Mouse (Mus musculus) stomach, embryonic 16.5 days (tissue): ENCODE measurements around the gene Olfr805. TPM values are rescaled to one million over a fixed set of nuclear protein-coding genes. Genes with fewer than 3 reads are reported as not detected.

Experiments
- ATAC-seq: fragments of 200-750 bp; cut with Nextera tagmentation; 2 replicates; pipeline ENCODE4 v1.8.0; 2017; ENCODE audit warnings: moderate number of reproducible peaks, moderate TSS enrichment; ENCODE audit not compliant: insufficient read depth, low FRiP score
- H3K27ac ChIP-seq: fragments of 300-500 bp; sonication (generic); 2 replicates; pipeline ENCODE4 v1.5.1; 2014; ENCODE audit warnings: low read length
- H3K27me3 ChIP-seq: fragments of 300-500 bp; sonication (generic); 2 replicates; pipeline ENCODE4 v1.6.1; 2014; ENCODE audit warnings: low read length, control low read depth, mixed read lengths; ENCODE audit not compliant: control insufficient read depth, insufficient read depth
- H3K36me3 ChIP-seq: fragments of 300-500 bp; sonication (generic); 2 replicates; pipeline ENCODE4 v1.6.1; 2014; ENCODE audit warnings: low read length; ENCODE audit not compliant: control insufficient read depth, insufficient read depth
- H3K4me1 ChIP-seq: fragments of 300-500 bp; sonication (generic); 2 replicates; pipeline ENCODE4 v1.6.1; 2014; ENCODE audit warnings: low read length, control low read depth, mixed read lengths; ENCODE audit not compliant: control insufficient read depth, insufficient read depth
- H3K4me2 ChIP-seq: fragments of 300-500 bp; sonication (generic); 2 replicates; pipeline ENCODE4 v1.6.1; 2014; ENCODE audit warnings: low read depth, low read length, mixed read lengths
- H3K4me3 ChIP-seq: fragments of 300-500 bp; sonication (generic); replicated peaks from 2 replicates; pipeline ENCODE4 v1.5.1; 2014; ENCODE audit warnings: mild to moderate bottlenecking, low read length
- H3K9ac ChIP-seq: fragments of 300-500 bp; sonication (generic); 2 replicates; pipeline ENCODE4 v1.6.1; 2014; ENCODE audit warnings: low read length
- H3K9me3 ChIP-seq: fragments of 300-500 bp; sonication (generic); replicated peaks from 2 replicates; pipeline ENCODE4 v1.6.1; 2016; ENCODE audit warnings: low read length, control low read depth; ENCODE audit not compliant: control insufficient read depth
- WGBS: fragments of 180-500 bp; shearing (Covaris S2); extraction: QIAGEN DNeasy Blood & Tissue Kit; methylation state at CpG from one replicate; pipeline ENCODE4 v1.1.7; 2014; 5-methylcytosine and 5-hydroxymethylcytosine counted together
- polyA plus RNA-seq: library from polyadenylated mRNA; unstranded; fragments of >200 nt; fragmentation: Nextera tagmentation; extraction: Ambion mirVana; gene quantifications from 2 replicates; pipeline ENCODE4 v1.2.1, GENCODE M21; 2015

Gene Olfr805
- polyA plus RNA-seq: not detected in 2 replicates

GRCm38 (mm10) chr10:129729275-129729674 is at the start of gene Olfr805:
TSS of gene Olfr805 (minus strand) at chr10:129729375.
- Histone ChIP-seq H3K36me3 (no peaks in the 10 kb centered on the region), H3K9ac (no peak within 1 kb of the TSS), H3K9me3 (no peaks in the 10 kb centered on the region), H3K4me2 (no peak within 1 kb of the TSS), H3K4me1 (no peaks in the 10 kb centered on the region), H3K27me3 (no peaks in the 10 kb centered on the region), H3K27ac (no peak within 1 kb of the TSS), H3K4me3 (no peak within 1 kb of the TSS)
- no peak for ATAC-seq
- 94% methylated on average over 2 of the region's 2 CpGs for WGBS

DNA sequence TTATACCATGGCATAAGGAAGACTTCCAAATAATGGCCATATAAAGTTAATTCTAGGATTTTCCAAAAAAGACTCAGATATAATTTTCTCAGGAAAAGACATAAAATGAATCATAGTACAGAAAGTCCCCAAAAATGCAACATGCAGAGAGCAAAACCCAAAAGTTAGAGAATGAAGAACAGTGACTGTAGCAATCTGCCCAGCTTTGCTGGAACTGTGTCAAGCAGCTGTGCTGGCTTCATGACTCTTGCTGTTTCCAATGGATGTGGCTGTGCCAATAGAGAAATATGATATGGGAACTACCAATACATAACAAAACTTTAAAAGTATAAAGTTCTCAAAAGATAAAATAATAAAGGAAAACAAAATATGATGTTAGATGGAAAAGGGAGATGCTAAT is 48.9 kb upstream of the Olfr805 start:
- H3K9ac ChIP-seq: no peak overlapping the region
- H3K4me3 ChIP-seq: no peak overlapping the region
- H3K4me2 ChIP-seq: no peak overlapping the region
- H3K9me3 ChIP-seq: no peaks in the 10 kb centered on the region
- no peak for ATAC-seq
- no peaks in the 10 kb centered on the region for H3K36me3 ChIP-seq
- no peaks in the 10 kb centered on the region for H3K27me3 ChIP-seq
- H3K27ac ChIP-seq: no peak overlapping the region
- H3K4me1 ChIP-seq: no peaks in the 10 kb centered on the region

GRCm38 (mm10) chr10:129774338-129774737 is 45.2 kb upstream of the Olfr805 start, which contains the start of gene Olfr809:
TSS of gene Olfr809 (plus strand) at chr10:129774638.
- no peak within 1 kb of the TSS for H3K4me3 ChIP-seq
- H3K4me2 ChIP-seq: no peak within 1 kb of the TSS
- no peaks in the 10 kb centered on the region for H3K9me3 ChIP-seq
- H3K27me3 ChIP-seq: no peaks in the 10 kb centered on the region
- ATAC-seq: no peak
- H3K9ac ChIP-seq: no peak within 1 kb of the TSS
- H3K27ac ChIP-seq: no peak within 1 kb of the TSS
- H3K36me3 ChIP-seq: no peaks in the 10 kb centered on the region
- no peaks in the 10 kb centered on the region for H3K4me1 ChIP-seq

DNA sequence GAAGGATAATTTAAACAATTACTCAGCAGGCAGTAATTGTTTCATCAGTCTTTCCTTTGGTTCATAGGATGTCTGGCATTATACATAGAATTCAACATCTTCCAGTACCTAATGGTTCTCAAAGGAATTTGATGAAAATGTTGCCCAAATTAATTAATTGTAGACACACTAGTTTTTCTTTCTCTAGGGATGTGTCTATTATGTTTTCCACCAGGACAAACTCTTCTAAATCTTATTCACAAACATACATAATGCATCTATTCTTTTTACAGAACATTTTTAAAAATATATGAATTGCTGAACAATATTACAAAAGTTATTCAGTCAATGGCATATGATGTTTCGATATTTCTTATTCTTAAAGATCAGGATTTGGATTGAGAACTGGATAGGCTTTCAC is 36.0 kb upstream of the Olfr805 start, which contains the start of gene Olfr808:
Gene Olfr808, plus strand, starts transcription at position 301 of the 400 bp plus-strand sequence.
- Histone ChIP-seq H3K27me3 (no peaks in the 10 kb centered on the region), H3K4me2 (no peak within 1 kb of the TSS), H3K9me3 (no peaks in the 10 kb centered on the region), H3K9ac (no peak within 1 kb of the TSS), H3K4me1 (no peaks in the 10 kb centered on the region), H3K27ac (no peak within 1 kb of the TSS), H3K36me3 (no peaks in the 10 kb centered on the region), H3K4me3 (no peak within 1 kb of the TSS)
- WGBS: 92% methylated on average over 1 of the region's 1 CpGs
- no peak for ATAC-seq

DNA sequence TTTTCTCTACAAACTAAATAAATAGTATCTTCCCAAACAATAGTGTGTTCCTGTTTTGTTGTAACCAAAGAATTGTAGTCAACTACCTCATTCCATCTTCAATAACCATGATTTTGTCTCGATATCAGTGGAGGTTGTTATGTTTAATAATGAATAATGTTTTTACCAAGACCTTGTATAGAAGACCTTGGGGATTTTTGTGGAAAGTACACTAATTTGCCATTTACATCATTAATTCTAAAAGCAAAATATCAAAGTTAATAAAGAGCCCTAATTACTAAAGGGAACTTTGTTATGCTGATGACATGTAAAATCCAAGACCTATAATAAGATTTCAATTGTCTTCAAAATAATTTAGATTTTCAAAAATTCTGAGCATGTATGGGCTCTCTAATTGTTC is 28.5 kb upstream of the Olfr805 start, which contains the start of gene Olfr807:
Gene Olfr807, minus strand, starts transcription at position 101 of the 400 bp plus-strand sequence.
- no peak within 1 kb of the TSS for H3K27ac ChIP-seq
- H3K4me1 ChIP-seq: no peaks in the 10 kb centered on the region
- H3K36me3 ChIP-seq: no peaks in the 10 kb centered on the region
- no peaks in the 10 kb centered on the region for H3K9me3 ChIP-seq
- ATAC-seq: no peak
- WGBS: 92% methylated on average over 1 of the region's 1 CpGs
- H3K27me3 ChIP-seq: no peaks in the 10 kb centered on the region
- H3K4me3 ChIP-seq: no peak within 1 kb of the TSS
- no peak within 1 kb of the TSS for H3K4me2 ChIP-seq
- no peak within 1 kb of the TSS for H3K9ac ChIP-seq

DNA sequence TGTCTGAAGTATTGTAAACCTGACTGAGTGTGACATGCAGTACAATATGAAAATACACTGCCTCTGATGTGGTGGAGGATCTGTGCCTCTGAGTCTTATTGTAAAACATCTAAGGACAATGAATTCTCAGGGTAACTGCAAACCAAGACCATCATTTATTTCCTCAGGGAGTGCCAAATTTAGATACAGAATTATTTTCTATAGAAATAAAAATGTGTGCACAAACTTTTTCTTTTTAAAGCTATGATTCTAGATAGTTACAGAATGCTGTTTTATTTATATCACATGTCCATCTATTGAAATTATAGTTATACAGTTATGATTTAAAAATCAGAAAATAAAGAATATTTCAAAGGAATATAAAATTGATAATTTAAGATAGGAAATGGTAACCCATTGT is 12.6 kb upstream of the Olfr805 start, which contains the start of gene Olfr806:
Gene Olfr806, minus strand, starts transcription at position 101 of the 400 bp plus-strand sequence.
- Histone ChIP-seq H3K36me3 (no peaks in the 10 kb centered on the region), H3K9me3 (no peaks in the 10 kb centered on the region), H3K9ac (no peak within 1 kb of the TSS), H3K27ac (no peak within 1 kb of the TSS), H3K4me1 (no peaks in the 10 kb centered on the region), H3K27me3 (no peaks in the 10 kb centered on the region), H3K4me2 (no peak within 1 kb of the TSS), H3K4me3 (no peak within 1 kb of the TSS)
- ATAC-seq: no peak

DNA sequence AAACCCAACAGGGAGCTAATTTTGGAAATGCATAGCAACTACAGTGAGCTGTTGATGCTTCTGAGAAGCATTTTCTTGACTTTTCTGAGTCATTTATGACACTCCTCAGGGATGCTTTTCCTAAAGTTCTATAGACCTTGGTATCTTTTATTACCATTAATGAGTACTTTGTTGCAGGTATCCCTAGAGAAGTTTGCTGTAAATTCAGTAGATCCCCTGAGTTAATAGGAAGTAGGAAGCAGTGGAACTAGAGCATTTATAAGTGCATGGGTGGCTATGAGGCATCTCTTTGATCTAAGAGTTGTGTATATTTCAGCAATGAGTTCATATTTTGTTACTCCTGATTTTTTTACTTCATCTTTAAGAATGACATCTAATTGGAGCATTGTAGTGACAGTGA is 26.3 kb downstream of the Olfr805 start, which contains the start of gene Olfr804:
Gene Olfr804, plus strand, starts transcription at position 301 of the 400 bp plus-strand sequence.
- Histone ChIP-seq H3K27me3 (no peaks in the 10 kb centered on the region), H3K4me1 (no peaks in the 10 kb centered on the region)

DNA sequence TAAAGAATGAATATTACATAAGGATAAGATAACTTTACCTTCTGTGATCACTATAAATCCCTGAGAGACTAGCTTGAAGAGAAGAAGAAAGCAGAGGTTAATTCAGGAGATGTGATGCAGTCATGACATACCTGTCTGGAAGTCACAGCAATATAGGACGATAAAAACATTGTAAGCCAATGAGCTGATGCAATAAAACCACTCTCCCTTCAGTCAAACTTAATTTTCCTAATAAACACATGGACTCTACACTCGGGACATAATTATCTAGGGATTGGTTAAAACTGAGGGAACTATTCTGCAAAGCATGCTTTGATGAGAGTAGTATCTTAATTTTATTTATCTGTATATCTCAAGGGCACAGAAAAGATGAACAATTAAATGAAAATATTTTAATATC is 35.0 kb downstream of the Olfr805 start, which contains the start of gene Olfr803:
Gene Olfr803, minus strand, starts transcription at position 101 of the 400 bp plus-strand sequence.
- H3K27ac ChIP-seq: no peak within 1 kb of the TSS
- H3K4me2 ChIP-seq: no peak within 1 kb of the TSS
- 73% methylated on average over 2 of the region's 2 CpGs for whole genome bisulfite sequencing
- no peak within 1 kb of the TSS for H3K9ac ChIP-seq
- no peak for ATAC-seq
- no peaks in the 10 kb centered on the region for H3K9me3 ChIP-seq
- H3K4me1 ChIP-seq: no peaks in the 10 kb centered on the region
- no peaks in the 10 kb centered on the region for H3K27me3 ChIP-seq
- H3K4me3 ChIP-seq: no peak within 1 kb of the TSS
- H3K36me3 ChIP-seq: no peaks in the 10 kb centered on the region

More for the DNA sequence above, 26.3 kb downstream of the Olfr805 start, which contains the start of gene Olfr804:
- Histone ChIP-seq H3K9me3 (no peaks in the 10 kb centered on the region), H3K9ac (no peak within 1 kb of the TSS), H3K36me3 (no peaks in the 10 kb centered on the region), H3K4me2 (no peak within 1 kb of the TSS), H3K27ac (no peak within 1 kb of the TSS), H3K4me3 (no peak within 1 kb of the TSS)
- no peak for ATAC-seq

DNA sequence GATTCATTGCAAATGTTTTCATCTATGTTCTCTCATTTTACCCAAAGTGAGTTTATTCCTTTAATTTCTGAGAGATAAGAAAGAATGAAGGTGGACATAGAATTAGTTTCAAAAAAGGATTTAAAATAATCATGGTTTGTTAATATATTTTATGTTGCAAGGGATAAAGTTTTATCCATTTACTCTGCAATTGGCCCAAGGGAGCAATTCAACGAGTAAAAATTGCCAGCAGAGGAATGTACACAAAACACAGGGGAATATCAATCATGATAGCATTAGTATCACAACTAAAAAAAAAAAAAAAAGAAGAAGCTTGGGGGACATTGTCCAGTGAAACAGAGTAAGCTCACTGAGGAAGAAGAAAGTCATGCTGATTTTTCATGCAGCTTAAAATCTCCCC is 41.1 kb downstream of the Olfr805 start, which contains the start of gene Olfr802:
Gene Olfr802, minus strand, starts transcription at position 101 of the 400 bp plus-strand sequence.
- Histone ChIP-seq H3K27me3 (no peaks in the 10 kb centered on the region), H3K4me3 (no peak within 1 kb of the TSS), H3K9me3 (no peaks in the 10 kb centered on the region), H3K4me1 (no peaks in the 10 kb centered on the region), H3K9ac (no peak within 1 kb of the TSS), H3K27ac (no peak within 1 kb of the TSS), H3K36me3 (no peaks in the 10 kb centered on the region), H3K4me2 (no peak within 1 kb of the TSS)
- 30% methylated on average over 1 of the region's 1 CpGs for WGBS
- ATAC-seq: no peak
